Mouse (Mus musculus): Measurements from ENCODE around the gene B3galt2.

GRCm38 (mm10) chr1:143646219-143646618 is 5.8 kb downstream of the B3galt2 start:
- no peak for TF ChIP-seq CTCF (IDR thresholded peaks at IDR 0.05; ENCODE audit: low read depth, low read length)
- TF ChIP-seq POLR2A (IDR thresholded peaks at IDR 0.05; ENCODE audit: extremely low read depth, insufficient read depth, low read length), result no peak

All from liver, adult 2 months (tissue).